Mouse (Mus musculus): ENCODE data around the gene Adora2b.

Gene Adora2b

GRCm38 (mm10) chr11:62248401-62249244 lies at the start of gene Adora2b:
TSS of gene Adora2b (plus strand) at chr11:62248984.
- DNase-seq = peak; percentile 13 to 34

DNA sequence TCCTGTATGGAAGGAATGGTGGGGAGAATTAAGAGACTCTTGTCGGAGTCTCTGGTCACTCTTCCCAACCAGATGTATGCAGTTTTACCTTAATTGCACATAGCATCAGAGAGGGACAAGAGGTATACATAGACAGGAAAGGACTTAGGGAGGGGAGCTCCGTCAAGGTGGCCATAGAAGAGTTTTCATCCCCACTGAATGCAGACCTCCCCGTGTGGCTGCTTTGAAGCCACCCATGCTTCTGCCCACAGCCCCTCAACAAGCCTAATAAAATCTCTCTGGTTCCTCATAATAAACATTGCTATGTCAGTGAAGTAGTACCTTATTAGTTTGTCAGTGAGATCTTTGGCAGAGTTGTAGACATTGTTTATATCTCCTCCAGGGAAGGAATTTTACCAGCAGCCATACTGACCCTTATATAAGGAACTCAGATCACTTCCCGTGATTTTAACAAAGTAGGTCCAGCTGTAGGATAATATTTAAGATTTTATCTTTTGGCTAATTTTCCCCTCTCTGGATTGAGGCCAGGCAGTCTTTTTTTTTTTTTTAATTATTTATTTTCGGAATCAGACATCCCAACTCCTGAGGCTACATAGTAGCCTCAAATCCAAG lies 47.8 kb upstream of the Adora2b start:
- no peak for DNase-seq

DNA sequence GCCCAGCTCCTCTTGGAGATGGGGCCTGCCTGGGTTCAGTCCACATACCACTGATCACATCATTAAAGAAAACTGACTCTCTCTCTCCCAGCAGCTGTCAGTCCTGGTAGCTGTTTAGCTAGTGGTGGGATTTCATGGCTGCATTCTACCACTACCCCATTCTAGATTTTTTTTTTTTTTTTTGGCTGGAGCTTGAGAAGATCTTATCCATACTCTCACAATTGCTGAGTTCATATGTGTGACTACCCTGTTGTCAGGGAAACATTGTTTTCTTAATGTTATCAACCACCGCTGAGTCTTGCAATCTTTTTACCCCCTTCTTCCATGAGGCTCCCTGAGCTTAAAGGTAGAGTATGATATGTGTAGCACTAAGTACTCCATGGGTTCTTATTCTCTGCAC lies 46.1 kb upstream of the Adora2b start:
- no peak for DNase-seq

GRCm38 (mm10) chr11:62209111-62209510 lies 39.7 kb upstream of the Adora2b start:
- no peak for DNase-seq

- no peak for DNase-seq
Measured at GRCm38 (mm10) chr11:62209891-62210290, 38.9 kb upstream of the Adora2b start.

GRCm38 (mm10) chr11:62213384-62213989 lies 35.3 kb upstream of the Adora2b start:
- peak; percentile 50 to 61 for DNase-seq

DNA sequence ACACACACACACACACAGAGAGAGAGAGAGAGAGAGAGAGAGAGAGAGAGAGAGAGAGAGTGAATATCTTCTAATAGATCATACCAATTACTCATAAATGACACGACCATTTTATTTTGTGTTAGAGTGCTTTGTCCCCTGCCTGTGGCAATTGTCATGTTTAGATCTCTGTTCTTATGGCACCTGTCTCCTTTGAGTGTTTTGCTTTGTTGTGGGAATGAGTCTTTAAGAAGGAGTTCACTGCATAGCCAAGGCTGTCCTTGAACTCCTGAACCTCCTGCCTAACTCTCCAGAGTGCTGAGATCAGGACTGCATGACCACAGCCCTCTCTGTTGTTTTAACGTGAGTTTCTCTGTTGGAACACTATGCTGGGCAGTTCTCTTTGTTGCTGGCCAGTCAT lies 33.7 kb upstream of the Adora2b start:
- DNase-seq = no peak

DNA sequence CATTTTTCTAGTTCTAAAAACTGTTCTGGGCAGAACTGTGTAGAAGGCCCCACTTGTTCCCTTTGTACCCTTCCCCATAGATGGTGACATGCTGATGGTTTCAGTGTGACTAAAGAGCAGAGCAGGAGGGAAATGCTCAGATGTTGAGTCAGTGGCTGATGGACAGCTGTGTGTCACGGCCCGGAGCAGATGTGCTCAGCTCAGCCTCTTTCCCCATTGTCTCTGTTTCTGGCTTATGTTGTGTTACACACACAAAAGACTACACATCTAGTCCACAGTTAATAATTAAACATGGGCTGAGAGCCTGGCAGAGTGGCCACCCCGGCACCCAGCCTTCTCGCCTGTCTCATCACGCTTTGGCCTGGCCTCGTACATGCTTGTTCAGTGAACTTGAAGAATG lies 31.0 kb upstream of the Adora2b start:
- no peak for DNase-seq

- DNase-seq = no peak
Measured at GRCm38 (mm10) chr11:62220756-62221510, 27.9 kb upstream of the Adora2b start.

- DNase-seq = no peak
Measured at GRCm38 (mm10) chr11:62223416-62223815, 25.4 kb upstream of the Adora2b start.

DNA sequence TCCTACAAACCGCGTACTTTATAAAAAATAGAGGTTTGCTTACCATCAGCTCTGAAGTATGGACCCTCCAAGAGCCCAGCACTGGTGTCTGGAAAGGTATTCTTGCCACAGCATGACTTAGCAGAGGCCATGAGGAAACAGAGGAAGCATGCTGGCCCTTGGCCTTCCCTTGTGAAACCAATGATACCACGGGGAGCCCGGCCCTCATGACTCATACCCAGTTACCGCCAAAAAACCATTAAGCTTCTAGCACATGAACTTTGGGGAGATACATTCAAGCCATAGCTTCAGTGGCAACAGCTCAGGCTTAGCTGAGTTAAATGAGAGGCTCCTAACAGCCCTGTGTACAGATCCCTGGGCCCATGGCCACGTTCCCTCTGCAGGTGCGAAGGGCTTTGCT lies 24.8 kb upstream of the Adora2b start:
- DNase-seq = peak; percentile 26 to 49

GRCm38 (mm10) chr11:62224797-62225196 lies 24.0 kb upstream of the Adora2b start:
- no peak for DNase-seq

- no peak for DNase-seq
Measured at GRCm38 (mm10) chr11:62240631-62241261, 8.0 kb upstream of the Adora2b start.

GRCm38 (mm10) chr11:62243871-62244270 lies 4.9 kb upstream of the Adora2b start:
- DNase-seq = no peak

DNA sequence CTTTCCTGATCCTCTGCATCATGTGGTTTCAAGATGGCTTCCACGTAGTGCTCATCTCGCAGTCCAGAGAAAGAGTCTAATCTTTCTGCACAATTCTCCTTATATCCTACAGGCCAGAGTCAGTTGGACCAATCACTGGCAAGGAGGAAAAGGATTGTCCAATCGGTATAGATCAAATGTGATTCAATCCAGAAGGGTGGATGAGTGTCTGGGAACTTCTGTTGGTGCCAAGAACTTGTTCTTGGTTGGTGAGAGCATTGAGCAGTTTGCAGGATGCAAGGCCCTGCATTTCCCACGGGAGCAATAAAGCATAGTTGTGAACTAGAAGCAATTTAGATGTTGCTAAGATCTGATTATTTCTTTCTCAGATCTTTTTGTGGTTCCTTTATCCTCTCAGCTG lies 4.3 kb upstream of the Adora2b start:
- DNase-seq = no peak

DNA sequence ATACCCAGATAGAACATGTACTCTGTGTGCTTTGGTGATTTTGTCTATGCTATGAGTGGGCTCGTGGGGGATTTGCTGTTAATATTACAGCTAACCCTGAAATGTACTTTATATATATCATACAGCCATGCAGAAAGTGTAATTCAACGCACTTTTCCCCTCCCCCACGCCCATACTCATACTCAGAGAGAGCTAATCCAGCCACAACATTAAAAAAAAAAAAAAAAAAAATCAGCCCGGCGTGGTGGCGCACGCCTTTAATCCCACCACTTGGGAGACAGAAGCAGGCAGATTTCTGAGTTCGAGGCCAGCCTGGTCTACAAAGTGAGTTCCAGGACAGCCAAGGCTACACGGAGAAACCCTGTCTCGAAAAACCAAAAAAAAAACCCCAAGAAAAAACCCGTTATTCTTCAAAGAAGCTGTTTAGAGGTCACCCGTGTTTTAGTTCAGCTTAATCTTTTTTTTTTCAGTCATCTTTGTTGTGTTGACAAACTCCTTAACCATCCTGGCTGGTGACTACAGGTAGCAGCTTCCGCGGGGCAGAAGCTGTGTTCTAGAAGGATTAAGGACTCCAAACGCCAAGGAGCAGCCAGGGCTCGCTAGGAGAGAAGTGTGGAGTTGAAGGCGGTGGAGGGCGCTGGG lies 904 bp upstream of the Adora2b start:
- no peak for DNase-seq

DNA sequence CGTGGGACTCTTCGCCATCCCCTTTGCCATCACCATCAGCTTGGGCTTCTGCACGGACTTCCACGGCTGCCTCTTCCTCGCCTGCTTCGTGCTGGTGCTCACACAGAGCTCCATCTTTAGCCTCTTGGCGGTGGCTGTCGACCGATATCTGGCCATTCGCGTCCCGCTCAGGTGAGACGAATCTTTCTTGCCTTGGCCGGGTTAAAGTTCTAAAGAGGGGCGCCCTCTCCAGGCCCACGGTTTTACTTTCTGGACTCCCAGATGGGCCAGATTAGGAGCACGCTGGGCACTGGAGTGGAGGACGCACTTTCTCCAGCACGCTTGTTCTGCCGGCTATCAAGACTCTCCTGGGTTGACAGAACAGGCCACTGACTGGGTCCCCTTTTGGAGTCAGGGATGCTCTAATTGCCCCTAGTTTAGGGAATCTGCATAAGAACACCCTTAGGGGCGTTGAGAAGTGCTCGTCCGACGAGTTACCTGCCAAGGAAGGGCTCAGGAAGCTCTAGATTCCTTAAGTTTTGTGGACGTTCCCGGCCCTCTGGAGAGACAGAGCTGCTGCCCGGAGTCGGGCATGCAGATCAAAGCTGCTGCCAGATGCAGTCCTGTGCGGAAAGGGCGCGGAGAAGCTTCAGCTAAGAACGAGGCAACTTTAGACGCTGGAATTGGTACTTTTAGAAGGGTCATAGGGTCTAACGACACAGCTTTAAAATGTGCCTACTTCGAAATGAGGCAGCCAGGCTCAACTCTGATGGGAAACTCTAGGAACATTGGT lies 668 bp downstream of the Adora2b start:
- DNase-seq = peak; percentile 37 to 45

- no peak for DNase-seq
Measured at GRCm38 (mm10) chr11:62251047-62251446, 2.3 kb downstream of the Adora2b start.

DNA sequence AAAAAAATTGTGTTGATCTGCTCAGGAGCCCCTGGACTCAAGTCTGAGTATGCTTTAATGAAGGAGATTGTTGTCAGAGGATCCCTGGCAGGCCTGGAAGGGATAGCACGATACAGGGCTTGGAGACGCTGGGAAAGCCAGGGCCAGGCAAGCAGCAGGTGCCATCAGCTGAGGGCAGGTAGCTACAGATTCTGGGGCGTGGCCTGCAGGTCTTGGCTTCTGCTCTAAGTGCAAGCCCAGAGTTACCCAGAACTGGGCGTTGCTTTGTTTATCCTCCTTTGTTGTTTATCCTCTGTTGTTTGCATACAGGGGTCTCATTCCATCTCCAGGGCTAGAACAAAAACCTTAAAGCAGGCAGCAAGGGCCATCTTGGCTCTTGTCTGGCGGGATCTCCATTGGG lies 4.6 kb downstream of the Adora2b start:
- no peak for DNase-seq

- DNase-seq = peak in 1 of 2 experiments; percentile 13
Measured at GRCm38 (mm10) chr11:62259214-62259613, 10.4 kb downstream of the Adora2b start.

DNA sequence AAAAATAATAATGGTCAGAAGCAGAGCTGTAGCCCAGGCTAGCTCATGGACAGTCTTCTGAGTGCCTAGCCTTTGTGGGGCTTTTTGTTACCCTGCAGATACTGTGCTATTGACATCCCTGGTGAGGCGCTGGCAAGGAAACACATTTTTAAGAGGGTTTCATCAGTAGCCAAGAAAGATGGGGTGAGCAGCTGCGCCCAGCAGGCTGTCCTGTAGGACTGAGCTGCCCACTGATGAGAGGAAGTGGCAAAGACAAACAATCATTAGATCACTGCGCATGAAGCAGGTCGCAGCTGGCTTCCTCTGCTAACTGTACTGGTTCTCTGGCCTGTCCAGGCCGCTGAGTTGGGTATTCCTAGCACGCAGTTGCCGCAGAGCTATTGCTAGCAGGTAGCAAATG lies 14.8 kb downstream of the Adora2b start:
- DNase-seq = no peak

Data from cerebellum, adult 18-20 months (tissue).